Mouse (Mus musculus) myocyte (in vitro differentiated cells): ENCODE data around the gene Lrrc29.

Experiments
- CEBPB ChIP-seq: IDR thresholded peaks from 2 replicates; pipeline ENCODE4 v1.6.1; 2011; ENCODE audit warnings: mild to moderate bottlenecking, moderate library complexity; ENCODE audit not compliant: poor library complexity, insufficient read depth, severe bottlenecking
- E2F4 ChIP-seq: IDR thresholded peaks from one replicate; pipeline ENCODE4 v1.6.1; 2011; ENCODE audit warnings: mild to moderate bottlenecking, control low read depth, moderate library complexity; ENCODE audit not compliant: insufficient read depth
- MYOD1 ChIP-seq, 3 experiments: IDR thresholded peaks; one replicate each; pipeline ENCODE4 v1.6.1; 2011; ENCODE audit warnings: control low read depth in 2 of 3, low read depth in 2 of 3, mild to moderate bottlenecking in 2 of 3, moderate library complexity in 1 of 3; ENCODE audit not compliant: insufficient read length in 2 of 3, control insufficient read depth in 1 of 3
- POLR2A ChIP-seq: IDR thresholded peaks from one replicate; pipeline ENCODE4 v1.6.1; 2011; ENCODE audit warnings: low read depth, mild to moderate bottlenecking, control low read depth, moderate library complexity; ENCODE audit not compliant: insufficient read length
- POLR2AphosphoS2 ChIP-seq: IDR thresholded peaks from one replicate; pipeline ENCODE4 v1.6.1; 2011; ENCODE audit warnings: low read depth, control low read depth; ENCODE audit not compliant: insufficient read length
- REST ChIP-seq: IDR thresholded peaks from one replicate; pipeline ENCODE4 v1.6.1; 2011; ENCODE audit warnings: mild to moderate bottlenecking, control low read depth, moderate library complexity; ENCODE audit not compliant: insufficient read depth, insufficient read length
- SRF ChIP-seq: IDR thresholded peaks from one replicate; pipeline ENCODE4 v1.6.1; 2011; ENCODE audit warnings: low read depth; ENCODE audit not compliant: control insufficient read depth, insufficient read length
- TCF12 ChIP-seq: IDR thresholded peaks from one replicate; pipeline ENCODE4 v1.6.1; 2011; ENCODE audit warnings: mild to moderate bottlenecking, control low read depth; ENCODE audit not compliant: poor library complexity, insufficient read depth, severe bottlenecking
- TCF3 ChIP-seq: IDR thresholded peaks from one replicate; pipeline ENCODE4 v1.6.1; 2011; ENCODE audit warnings: low read depth, control low read depth; ENCODE audit not compliant: insufficient read length
- USF1 ChIP-seq: IDR thresholded peaks from one replicate; pipeline ENCODE4 v1.6.1; 2011; ENCODE audit warnings: low read depth, mild to moderate bottlenecking, control low read depth, moderate library complexity

- no peak for TF ChIP-seq REST
- TF ChIP-seq POLR2A = no peak
- no peak for TF ChIP-seq TCF3
- TF ChIP-seq USF1 = no peak
- TF ChIP-seq SRF = no peak
- no peak for TF ChIP-seq POLR2AphosphoS2
- peak; percentile 58 to 83 (median 70) for TF ChIP-seq MYOD1 (IDR thresholded peaks at IDR 0.05; ENCODE audit: control insufficient read depth in 1 of 3, insufficient read length in 2 of 3, low read depth in 2 of 3)
- no peak for TF ChIP-seq TCF12
- no peak for TF ChIP-seq CEBPB
- TF ChIP-seq E2F4 = no peak
Measured at GRCm38 (mm10) chr8:105317941-105318340, 8.1 kb downstream of the Lrrc29 start.
